Comparison of ENCODE assay signal across 22 mouse cellular contexts in the genomic region with DNA sequence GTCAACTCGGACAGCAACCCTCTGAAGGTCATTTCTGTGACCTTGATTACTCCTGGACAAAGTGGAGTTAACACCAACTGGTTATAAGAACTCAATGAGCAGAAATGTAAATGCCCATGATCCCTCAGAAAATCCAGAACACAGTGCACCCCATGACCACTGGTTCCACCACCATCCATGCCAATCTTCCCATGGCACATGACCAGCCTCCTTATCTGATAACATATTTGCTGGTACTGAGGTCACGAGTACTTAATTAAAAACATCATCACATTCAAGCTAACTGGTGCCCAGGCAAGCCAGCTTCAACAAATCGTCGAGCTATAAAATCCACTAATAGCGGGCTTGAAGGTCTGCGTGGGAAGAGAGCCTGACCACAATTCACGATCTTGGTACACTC. TPM values are rescaled to one million over a fixed set of nuclear protein-coding genes. Genes with fewer than 3 reads are reported as not detected.
DNase-seq lines count a peak whose midpoint lies in the region; ATAC-seq and TF ChIP-seq lines count a peak whose summit lies in the region.
"Had no signal": no experiment of that assay in that cellular context is flagged by ENCODE, and none has a peak within 500 bp of the region (broad histone marks: within the 10 kb centered on the region; RNA-seq: fewer than 3 reads in every experiment).

No protein-coding gene starts in this region.

- TF ChIP-seq POLR2A in liver, adult 2 months (IDR thresholded peaks at IDR 0.05; ENCODE audit: extremely low read depth, insufficient read depth, low read length): no peak
- TF ChIP-seq POLR2A in myocyte (IDR thresholded peaks at IDR 0.05; ENCODE audit: insufficient read length, low read depth): no peak

- no peak overlapping the region for H3K9ac ChIP-seq in heart, embryonic 11.5 days (ENCODE audit: low read depth, low read length)
- H3K9ac ChIP-seq in kidney, embryonic 14.5 days (ENCODE audit: low read depth, low read length): no peak overlapping the region
- no peak overlapping the region for H3K9ac ChIP-seq in liver, adult 2 months (ENCODE audit: low read depth, low read length)
- H3K9ac ChIP-seq in liver, embryonic 11.5 days (ENCODE audit: low read depth, low read length): no peak overlapping the region
- H3K9ac ChIP-seq: forebrain, postnatal 0 days; hindbrain, embryonic 15.5 days; limb, embryonic 15.5 days; lung, embryonic 14.5 days; midbrain, embryonic 12.5 days had no signal

- no peak for ATAC-seq in heart, embryonic 11.5 days (replicated peaks; ENCODE audit: insufficient number of reproducible peaks, low FRiP score, low TSS enrichment)
- ATAC-seq in kidney, embryonic 14.5 days (ENCODE audit: low FRiP score, low TSS enrichment): no peak
- ATAC-seq in liver, embryonic 11.5 days (replicated peaks; ENCODE audit: low FRiP score): no peak
- ATAC-seq: forebrain, postnatal 0 days; Patski had no signal

- no peaks in the 10 kb centered on the region for H3K9me3 ChIP-seq in heart, embryonic 11.5 days (replicated peaks; ENCODE audit: control insufficient read depth, low read length)
- no peaks in the 10 kb centered on the region for H3K9me3 ChIP-seq in kidney, embryonic 14.5 days (ENCODE audit: control insufficient read depth, low read length)
- H3K9me3 ChIP-seq in liver, embryonic 11.5 days (ENCODE audit: control insufficient read depth, low read length): no peaks in the 10 kb centered on the region
- H3K9me3 ChIP-seq: forebrain, embryonic 10.5 days; G1E; hindbrain, embryonic 15.5 days; limb, embryonic 15.5 days; midbrain, embryonic 12.5 days had no signal

- no peaks in the 10 kb centered on the region for H3K27me3 ChIP-seq in heart, embryonic 11.5 days (ENCODE audit: control insufficient read depth, insufficient read depth, low read length)
- H3K27me3 ChIP-seq in kidney, embryonic 14.5 days (ENCODE audit: control insufficient read depth, insufficient read depth, low read length): no peaks in the 10 kb centered on the region
- H3K27me3 ChIP-seq in liver, adult 2 months (ENCODE audit: control insufficient read depth, insufficient read depth, low read length): no peaks in the 10 kb centered on the region
- H3K27me3 ChIP-seq in liver, embryonic 11.5 days (replicated peaks; ENCODE audit: control insufficient read depth, insufficient read depth, low read length): no peaks in the 10 kb centered on the region
- no peaks in the 10 kb centered on the region for H3K27me3 ChIP-seq in myocyte (ENCODE audit: control insufficient read depth, insufficient read depth, insufficient read length)
- H3K27me3 ChIP-seq: CH12.LX; hindbrain, embryonic 15.5 days; limb, embryonic 15.5 days; midbrain, embryonic 12.5 days; Patski had no signal

- no peaks in the 10 kb centered on the region for H3K36me3 ChIP-seq in heart, embryonic 11.5 days (ENCODE audit: control insufficient read depth, insufficient read depth, low read length)
- no peaks in the 10 kb centered on the region for H3K36me3 ChIP-seq in kidney, embryonic 14.5 days (ENCODE audit: control insufficient read depth, insufficient read depth, low read length)
- H3K36me3 ChIP-seq in liver, adult 2 months (ENCODE audit: control insufficient read depth, insufficient read depth, low read length): no peaks in the 10 kb centered on the region
- H3K36me3 ChIP-seq in liver, embryonic 11.5 days (ENCODE audit: control insufficient read depth, insufficient read depth, low read length): 0 out of 2 replicates have a peak, but pooled peaks cover 2% of the 10 kb centered on the region
- H3K36me3 ChIP-seq in myocyte (ENCODE audit: control insufficient read depth, insufficient read depth): no peaks in the 10 kb centered on the region
- H3K36me3 ChIP-seq: hindbrain, embryonic 15.5 days; limb, embryonic 15.5 days; midbrain, embryonic 12.5 days had no signal

- H3ac ChIP-seq in myocyte (ENCODE audit: control insufficient read depth, insufficient read length): no peak overlapping the region

- intact Hi-C loops in heart, postnatal 14 days (cut with DNase I): no loop called here

- WGBS in heart, embryonic 11.5 days (ENCODE audit: insufficient replicate concordance): 76% methylated on average over 7 of the region's 7 CpGs
- 75% methylated on average over 7 of the region's 7 CpGs for WGBS in kidney, embryonic 14.5 days
- 57% methylated on average over 7 of the region's 7 CpGs for WGBS in liver, adult 2 months
- WGBS in liver, embryonic 11.5 days: 77% methylated on average over 7 of the region's 7 CpGs

- TF ChIP-seq CTCF in liver, adult 2 months (IDR thresholded peaks at IDR 0.05; ENCODE audit: low read depth, low read length): no peak

- H3K79me2 ChIP-seq in liver, adult 2 months (ENCODE audit: control insufficient read depth, insufficient read depth, low read length): peaks cover 36% of the 10 kb centered on the region
- peaks cover 99% of the 10 kb centered on the region for H3K79me2 ChIP-seq in myocyte (ENCODE audit: control insufficient read depth, insufficient read depth)

- no peak overlapping the region for H3K4me3 ChIP-seq in heart, embryonic 11.5 days (ENCODE audit: low read depth, low read length)
- no peak overlapping the region for H3K4me3 ChIP-seq in kidney, embryonic 14.5 days (ENCODE audit: low read length)
- H3K4me3 ChIP-seq in liver, adult 2 months (ENCODE audit: insufficient read depth, low read depth, low read length): no peak overlapping the region
- no peak overlapping the region for H3K4me3 ChIP-seq in liver, embryonic 11.5 days (ENCODE audit: low read depth, low read length)
- H3K4me3 ChIP-seq in myocyte: no peak overlapping the region
- H3K4me3 ChIP-seq: forebrain, embryonic 10.5 days; hindbrain, embryonic 15.5 days; limb, embryonic 15.5 days; midbrain, embryonic 12.5 days had no signal

- H3K27ac ChIP-seq in heart, embryonic 11.5 days (ENCODE audit: low read depth, low read length): 0 out of 2 replicates have a peak overlapping the region, but pooled peaks have one; percentile 22
- no peak overlapping the region for H3K27ac ChIP-seq in kidney, embryonic 14.5 days (ENCODE audit: low read depth, low read length)
- H3K27ac ChIP-seq in liver, adult 2 months (replicated peaks; ENCODE audit: insufficient read depth, low read depth, low read length): peak overlapping the region; percentile 68
- no peak overlapping the region for H3K27ac ChIP-seq in liver, embryonic 11.5 days (ENCODE audit: low read depth, low read length)
- H3K27ac ChIP-seq: forebrain, embryonic 10.5 days; hindbrain, embryonic 15.5 days; limb, embryonic 15.5 days; midbrain, embryonic 12.5 days had no signal

- DNase-seq in heart, postnatal 14 days: no peak
- peak; percentile 62 for DNase-seq in kidney, adult 11 months
- peak; percentile 67 for DNase-seq in liver, adult 2 months (ENCODE audit: extremely low read depth, low read depth, low spot score)
- no peak for DNase-seq in liver, embryonic 11.5 days (ENCODE audit: low spot score)
- DNase-seq in c-Kit-positive CD71-positive TER-119-positive erythroid progenitor cells, embryonic 14.5 days (ENCODE audit: low spot score): no peak
- DNase-seq: cerebellum, adult 18-20 months; cerebellum, postnatal 14 days; forebrain, postnatal 0 days; left cerebral cortex, postnatal 4 days; lung, embryonic 14.5 days; right cerebral cortex, postnatal 14 days; spleen, adult 18-20 months had no signal

- H3K4me2 ChIP-seq in heart, embryonic 11.5 days: no peak overlapping the region
- H3K4me2 ChIP-seq in kidney, embryonic 14.5 days (replicated peaks; ENCODE audit: low read depth, low read length): no peak overlapping the region
- H3K4me2 ChIP-seq in liver, embryonic 11.5 days: no peak overlapping the region
- peak overlapping the region; percentile 75 for H3K4me2 ChIP-seq in myocyte (ENCODE audit: low read depth)
- H3K4me2 ChIP-seq: hindbrain, embryonic 15.5 days; limb, embryonic 15.5 days; lung, embryonic 14.5 days; midbrain, embryonic 12.5 days had no signal

- H3K4me1 ChIP-seq in heart, embryonic 11.5 days (ENCODE audit: control insufficient read depth, insufficient read depth, low read length): peaks cover 27% of the 10 kb centered on the region
- H3K4me1 ChIP-seq in kidney, embryonic 14.5 days (ENCODE audit: control insufficient read depth, insufficient read depth, low read length): peaks cover 10% of the 10 kb centered on the region
- H3K4me1 ChIP-seq in liver, adult 2 months (ENCODE audit: control insufficient read depth, insufficient read depth, low read length): peaks cover 48% of the 10 kb centered on the region
- H3K4me1 ChIP-seq in liver, embryonic 11.5 days (replicated peaks; ENCODE audit: control insufficient read depth, insufficient read depth, low read length): peaks cover 29% of the 10 kb centered on the region
- H3K4me1 ChIP-seq: midbrain, embryonic 12.5 days had no signal

TF ChIP-seq in myocyte, 11 proteins besides CTCF, POLR2A, EP300 and RAD21 (continues in another document):
- TF ChIP-seq MAX (IDR thresholded peaks at IDR 0.05; ENCODE audit: low read depth) (no peak), POLR2AphosphoS2 (IDR thresholded peaks at IDR 0.05; ENCODE audit: insufficient read length, low read depth) (no peak), MYOG (IDR thresholded peaks at IDR 0.05; ENCODE audit: control insufficient read depth in 1 of 3, insufficient read depth in 1 of 3, insufficient read length in 2 of 3, low read depth in 2 of 3) (no peak), REST (IDR thresholded peaks at IDR 0.05; ENCODE audit: insufficient read depth, insufficient read length) (no peak), CEBPB (IDR thresholded peaks at IDR 0.05; ENCODE audit: insufficient read depth, poor library complexity, severe bottlenecking) (no peak), TCF3 (IDR thresholded peaks at IDR 0.05; ENCODE audit: insufficient read length, low read depth) (no peak), USF1 (IDR thresholded peaks at IDR 0.05; ENCODE audit: low read depth) (no peak), E2F4 (IDR thresholded peaks at IDR 0.05; ENCODE audit: insufficient read depth) (no peak)

RNA-seq across cellular contexts. Expression of gene Pacsin2, which starts 10.0 kb away (rescaled TPM):
- 55.0 and 60.0 TPM in 2 replicates for polyA plus RNA-seq in heart, embryonic 11.5 days (2014; fragmentation: Nextera tagmentation; extraction: Ambion mirVana)
- 100 to 1,000 TPM; 156 to 165 TPM for total RNA-seq in heart, postnatal 14 days (2021)
- 37.9 and 64.2 TPM in 2 replicates for polyA plus RNA-seq in kidney, embryonic 14.5 days (2014; fragmentation: Nextera tagmentation; extraction: Ambion mirVana)
- total RNA-seq in liver, adult 2 months (2014; rRNA removed): 34.0 and 34.9 TPM in 2 replicates
- polyA plus RNA-seq in liver, adult 2 months (2012; rRNA removed): 28.9 and 29.1 TPM in 2 replicates
- polyA plus RNA-seq in liver, embryonic 11.5 days (2014; fragmentation: Nextera tagmentation; extraction: Ambion mirVana): 82.9 and 89.3 TPM in 2 replicates
- polyA plus RNA-seq in myocyte (2012; fragmentation: generic; extraction: Trizol): 122 TPM

RNA-seq across cellular contexts. Expression of gene Ttll1, which starts 56.3 kb away (rescaled TPM):
- polyA plus RNA-seq in heart, embryonic 11.5 days (2014; fragmentation: Nextera tagmentation; extraction: Ambion mirVana): 18.7 and 20.4 TPM in 2 replicates
- total RNA-seq in heart, postnatal 14 days (2021): 10 to 100 TPM; 43.0 to 43.6 TPM
- polyA plus RNA-seq in kidney, embryonic 14.5 days (2014; fragmentation: Nextera tagmentation; extraction: Ambion mirVana): 14.8 and 19.8 TPM in 2 replicates
- total RNA-seq in liver, adult 2 months (2014; rRNA removed): 1.0 and 1.3 TPM in 2 replicates
- polyA plus RNA-seq in liver, adult 2 months (2012; rRNA removed): 2.1 and 2.2 TPM in 2 replicates
- 12.6 and 14.5 TPM in 2 replicates for polyA plus RNA-seq in liver, embryonic 11.5 days (2014; fragmentation: Nextera tagmentation; extraction: Ambion mirVana)
- 47.7 TPM for polyA plus RNA-seq in myocyte (2012; fragmentation: generic; extraction: Trizol)

Comparison
In these comparisons a context has a peak if more than half of its experiments do, and no peak if none do; other contexts are left out.
1. H3K27ac ChIP-seq: peak in heart, embryonic 11.5 days (single experiment) and liver, adult 2 months (single experiment); none in kidney, embryonic 14.5 days (single experiment) and liver, embryonic 11.5 days (single experiment).
2. DNase-seq: peak in kidney, adult 11 months (single experiment) and liver, adult 2 months (single experiment); none in heart, postnatal 14 days (0 of 2), liver, embryonic 11.5 days (single experiment) and c-Kit-positive CD71-positive TER-119-positive erythroid progenitor cells, embryonic 14.5 days (single experiment).